Mouse (Mus musculus) cerebellum, postnatal 4 days (tissue): ENCODE results near the gene Acta2.
A peak's percentile ranks its signal among the peaks of the same experiment; 100 is the strongest.

Source experiments
- DNase-seq, 2 experiments: peaks; one replicate each; pipeline ENCODE4 v3.0.0; 2022; ENCODE audit warnings: low spot score in 2 of 2, mixed read lengths in 1 of 2

The Acta2 gene

DNA sequence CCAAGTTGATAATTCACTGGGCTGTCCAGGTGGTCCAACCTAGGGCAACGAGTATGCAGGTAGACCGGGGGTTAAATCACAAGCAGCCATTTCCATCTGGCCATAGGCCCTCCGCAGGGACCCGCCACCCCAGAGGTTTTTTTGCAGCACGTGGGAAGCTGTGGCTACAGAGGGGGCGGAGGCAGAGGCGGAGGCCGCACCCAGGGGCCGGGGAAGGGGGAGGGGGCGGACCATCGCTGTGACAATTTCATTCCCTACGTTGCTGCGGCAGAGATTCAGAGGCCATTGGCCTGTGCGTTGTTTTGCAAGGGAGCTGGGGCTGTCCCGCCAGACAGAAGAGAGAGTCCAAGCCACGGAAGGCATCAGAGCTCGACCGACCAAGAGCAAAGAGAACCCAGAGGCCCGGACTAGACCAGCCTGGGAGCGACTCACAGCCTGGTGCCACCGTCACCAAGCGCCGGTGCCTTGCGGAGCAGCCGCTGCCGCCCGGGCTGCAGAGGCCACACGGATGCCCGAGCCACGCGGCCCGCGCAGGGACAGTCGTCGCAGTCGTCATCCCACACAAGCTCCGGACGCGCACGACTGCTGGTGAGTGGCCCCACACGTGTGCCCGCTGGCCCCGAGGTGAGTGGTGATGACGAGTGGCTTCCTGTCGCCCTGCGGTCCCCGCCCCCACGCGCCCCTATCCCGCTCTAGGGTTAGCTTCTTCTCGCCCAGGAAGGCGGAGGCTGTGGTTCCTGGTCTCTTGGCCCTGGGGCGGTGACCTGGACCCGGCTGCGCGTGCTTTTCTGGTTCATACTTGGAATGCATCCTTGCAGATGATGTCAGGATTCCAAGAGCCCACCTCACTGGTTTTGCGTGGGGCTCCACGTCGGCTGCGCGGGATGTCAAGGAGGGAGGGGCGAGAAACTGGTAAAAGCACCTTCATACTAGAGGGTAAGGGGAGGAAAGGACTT is 63.1 kb downstream of the Acta2 start, which contains the start of gene Stambpl1:
TSS of gene Stambpl1 (plus strand) at position 222 of the 956 bp plus-strand sequence.
- DNase-seq, result peak; percentile 56 to 57

DNA sequence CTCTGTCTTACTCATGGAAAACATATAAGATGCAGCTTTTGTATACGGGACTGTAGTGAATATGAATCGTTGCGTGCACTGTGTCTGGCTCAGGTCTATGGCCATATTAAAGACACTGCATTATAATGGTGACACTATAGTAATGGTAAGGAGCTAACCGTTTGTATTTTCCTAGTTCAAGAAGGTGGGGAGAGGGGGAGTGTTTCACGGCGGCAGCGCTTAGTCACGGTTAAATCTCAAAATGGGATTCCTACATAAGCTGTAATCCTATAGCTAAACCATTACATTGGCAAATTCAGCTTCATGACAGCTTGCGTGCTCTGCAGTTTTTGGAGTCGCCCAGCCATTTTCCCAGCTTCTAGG is 63.8 kb downstream of the Acta2 start:
- no peak for DNase-seq
